Mouse (Mus musculus): Measurements from ENCODE around the gene Kcnq5.
"Not testable (repeated sequence)": the region's sequence is repeated elsewhere in the genome, so short reads cannot be mapped to it uniquely, and the experiment has no call there.

Kcnq5 gene

DNA sequence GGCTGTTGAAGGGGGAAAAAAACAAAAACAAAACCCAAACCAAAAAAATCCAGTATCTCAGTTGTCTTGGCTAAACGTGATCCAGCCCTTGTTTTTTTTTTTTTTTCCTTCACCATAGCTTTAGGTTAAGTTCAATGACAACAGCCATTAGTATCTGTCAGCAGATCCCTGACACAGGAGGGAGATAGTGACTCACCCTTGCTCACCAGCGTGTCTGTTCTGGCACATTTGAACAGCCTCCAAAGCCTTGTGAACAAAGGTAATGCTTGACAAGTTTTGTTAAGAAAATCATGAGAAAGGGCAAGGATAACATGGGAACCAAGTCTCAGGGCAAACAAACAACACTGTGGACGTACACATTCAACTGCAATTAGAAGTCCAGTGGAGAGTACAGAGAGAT lies 123.2 kb downstream of the Kcnq5 start:
- no peak for DNase-seq (ENCODE audit: low read depth, low spot score)

DNA sequence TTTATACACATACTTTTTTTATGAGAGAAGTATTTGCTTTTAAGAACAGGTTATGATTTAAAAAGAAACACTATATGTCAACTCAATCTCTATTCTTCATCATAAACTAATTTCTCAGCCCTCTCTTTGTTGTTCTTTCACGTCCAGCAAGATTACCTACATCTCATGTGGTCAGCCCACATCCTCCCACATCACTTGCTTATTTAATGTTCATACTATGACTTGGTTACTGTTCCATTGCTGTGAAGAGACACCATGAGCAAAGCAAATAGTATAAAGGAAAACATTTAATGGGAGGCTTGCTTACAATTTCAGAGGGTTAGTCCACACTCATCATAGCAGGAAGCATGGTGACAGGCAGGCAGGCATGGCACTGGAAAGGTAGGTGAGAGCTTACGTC lies 124.4 kb downstream of the Kcnq5 start:
- no peak for DNase-seq (ENCODE audit: low read depth, low spot score)

DNA sequence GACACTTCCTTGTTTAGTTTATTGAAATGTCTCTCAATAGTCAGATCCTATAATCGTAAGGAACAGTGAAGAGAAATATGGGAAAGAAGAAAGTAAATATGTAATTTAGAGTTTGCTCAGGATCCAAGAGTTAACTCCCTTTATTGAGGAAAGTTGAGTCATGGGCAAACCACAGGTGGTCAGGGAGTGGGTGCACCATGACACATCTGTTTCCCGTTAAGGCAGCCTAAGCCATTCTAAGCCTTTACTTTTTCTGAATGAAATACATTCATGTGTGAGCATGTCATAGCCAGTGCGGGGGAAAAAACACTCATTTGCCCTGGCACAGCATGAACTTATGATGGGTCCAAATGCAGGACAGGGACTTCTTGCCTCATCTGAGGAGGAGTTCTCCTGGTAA lies 125.4 kb downstream of the Kcnq5 start:
- DNase-seq (ENCODE audit: low read depth, low spot score), result peak; percentile 37

DNA sequence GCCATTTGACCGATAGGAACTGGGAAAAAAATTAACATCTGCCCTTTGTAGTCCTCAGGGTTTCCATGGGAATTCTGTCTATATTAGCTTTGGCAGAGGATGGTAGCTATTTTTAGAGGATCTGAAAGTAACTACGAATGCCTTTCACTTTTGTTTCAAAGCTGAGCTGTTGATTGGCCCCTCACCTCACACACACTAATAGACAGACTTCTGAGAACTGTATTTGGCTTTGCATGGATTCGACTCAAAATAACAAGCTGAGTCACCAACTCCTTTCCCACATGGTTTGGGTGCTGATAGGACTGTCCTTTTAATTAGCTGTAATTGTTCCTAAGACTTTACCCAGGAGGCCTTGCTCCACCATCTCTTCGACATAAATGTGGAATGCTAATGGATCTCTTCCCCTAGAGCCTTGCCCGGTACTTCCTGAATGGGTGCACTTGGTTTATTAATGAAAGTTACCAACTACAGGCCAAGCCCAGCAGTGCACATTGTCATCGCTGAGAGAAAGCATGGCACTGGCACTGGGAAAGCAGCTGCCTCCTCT lies 131.8 kb downstream of the Kcnq5 start:
- no peak for DNase-seq (ENCODE audit: low read depth, low spot score)

DNA sequence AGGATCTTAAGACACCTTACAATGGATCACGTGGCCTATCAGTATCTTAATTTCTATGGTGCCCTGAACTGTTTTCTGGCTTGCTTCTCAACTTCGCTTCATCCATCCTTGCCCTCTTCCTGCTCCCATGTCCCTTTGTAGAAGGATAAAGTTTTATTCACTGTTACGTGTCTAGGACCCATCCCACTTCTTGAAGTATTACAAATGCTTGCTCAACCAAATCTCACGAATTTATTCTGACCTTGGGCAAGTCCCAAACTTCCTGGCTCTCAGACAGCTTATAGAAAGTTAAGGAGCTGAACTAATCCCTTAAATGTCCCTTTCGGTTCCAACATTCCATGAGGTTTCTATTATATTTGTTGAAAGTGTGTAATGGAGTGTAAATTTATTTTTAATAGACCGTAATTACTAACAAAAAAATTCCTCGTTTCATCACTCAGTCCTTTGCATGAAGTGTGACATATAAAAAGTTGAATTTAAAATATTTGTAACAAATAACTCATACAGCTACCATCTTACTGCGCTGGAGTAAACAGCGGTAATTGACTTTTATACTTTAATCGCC lies 141.6 kb downstream of the Kcnq5 start:
- no peak for DNase-seq (ENCODE audit: low read depth, low spot score)

DNA sequence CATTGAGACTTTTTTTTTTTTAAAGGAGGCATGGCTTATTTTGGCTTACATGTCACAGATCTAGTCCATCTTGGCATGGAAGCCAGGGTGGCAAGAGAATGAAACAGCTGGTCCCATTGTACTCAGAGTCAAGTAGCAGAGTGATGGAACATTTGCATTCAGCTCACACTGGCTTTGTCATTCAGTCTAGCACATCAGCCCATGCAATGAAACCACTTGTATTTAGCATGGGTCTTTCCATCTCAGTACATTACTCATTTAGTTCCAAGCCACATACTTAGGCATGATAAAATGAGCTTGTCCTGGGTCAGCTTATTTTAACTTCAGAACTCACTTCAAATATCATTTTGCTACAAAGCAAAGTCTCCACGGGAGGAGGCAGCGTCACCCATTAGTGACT lies 156.7 kb downstream of the Kcnq5 start:
- peak; percentile 23 for DNase-seq (ENCODE audit: low read depth, low spot score)

DNA sequence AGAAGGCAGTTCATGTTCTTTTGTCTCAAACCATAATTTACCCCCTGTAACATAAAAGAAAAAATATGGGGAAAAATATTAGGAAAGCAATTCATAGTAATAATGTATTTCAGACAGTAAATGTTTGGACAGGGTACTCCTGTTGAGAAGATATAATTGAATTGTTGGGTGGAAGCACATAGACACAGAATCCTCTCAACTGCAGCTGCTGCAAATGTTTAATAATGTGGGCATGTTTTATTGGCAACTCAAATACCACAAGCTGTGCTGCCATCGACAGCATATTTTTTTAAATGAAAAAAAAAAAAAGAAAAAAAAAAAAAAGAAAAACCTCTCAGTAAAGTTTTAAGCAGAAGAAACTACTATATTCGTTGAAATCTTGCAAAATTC lies 157.3 kb downstream of the Kcnq5 start:
- DNase-seq (ENCODE audit: low read depth, low spot score), result no peak

DNA sequence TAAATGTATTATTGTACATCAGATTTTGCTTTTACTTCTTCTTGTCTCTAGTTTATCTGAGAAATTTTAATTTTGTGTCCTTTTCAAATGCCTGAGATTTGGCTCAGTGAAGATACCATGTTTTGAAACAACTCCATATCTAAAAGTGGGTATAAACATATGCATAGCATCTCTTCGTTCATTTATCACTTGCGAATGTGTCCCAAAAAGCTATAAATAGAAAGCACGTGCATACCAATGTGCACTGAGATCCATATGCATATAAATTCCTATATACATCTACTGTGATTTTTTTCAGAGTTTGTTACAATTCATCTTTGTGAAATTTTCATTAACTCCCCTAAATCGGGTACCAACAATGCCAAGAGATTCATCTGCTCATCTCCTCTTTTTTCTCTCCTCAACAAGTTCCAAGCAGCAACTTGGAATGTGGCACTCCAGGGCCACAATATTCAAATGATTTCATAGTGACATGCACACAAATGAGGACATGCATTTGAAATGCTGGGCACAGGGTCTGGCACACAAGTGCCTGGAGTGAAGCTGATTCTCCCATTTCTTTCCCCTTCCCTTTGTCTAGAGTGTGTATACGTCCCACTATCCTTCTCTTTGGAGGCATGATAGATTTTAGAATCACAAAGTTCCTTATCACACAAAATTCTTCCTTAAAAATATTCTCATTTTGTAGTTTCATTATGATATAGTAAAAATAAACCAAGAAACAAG lies 157.8 kb downstream of the Kcnq5 start:
- DNase-seq (ENCODE audit: low read depth, low spot score), result no peak

DNA sequence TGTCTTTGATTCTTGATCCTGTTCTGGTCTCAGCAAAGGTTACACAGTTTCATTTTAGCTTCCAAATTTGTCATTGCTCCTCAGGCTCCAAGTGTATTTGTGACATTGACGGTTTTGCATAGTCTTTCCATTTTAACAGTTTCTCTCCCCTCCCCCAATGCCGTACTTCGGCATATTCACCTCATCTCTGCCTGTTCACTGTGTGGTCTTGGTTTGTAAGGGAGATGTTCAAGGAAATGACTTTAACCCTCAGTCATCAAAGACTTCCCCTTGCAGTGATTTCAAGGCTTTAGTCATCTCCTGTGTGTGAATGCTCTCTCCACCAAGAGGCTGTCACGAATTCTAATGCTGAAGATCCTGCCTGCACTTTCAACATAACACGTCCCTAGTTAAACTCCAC lies 181.0 kb downstream of the Kcnq5 start:
- DNase-seq (ENCODE audit: low read depth, low spot score), result no peak

DNA sequence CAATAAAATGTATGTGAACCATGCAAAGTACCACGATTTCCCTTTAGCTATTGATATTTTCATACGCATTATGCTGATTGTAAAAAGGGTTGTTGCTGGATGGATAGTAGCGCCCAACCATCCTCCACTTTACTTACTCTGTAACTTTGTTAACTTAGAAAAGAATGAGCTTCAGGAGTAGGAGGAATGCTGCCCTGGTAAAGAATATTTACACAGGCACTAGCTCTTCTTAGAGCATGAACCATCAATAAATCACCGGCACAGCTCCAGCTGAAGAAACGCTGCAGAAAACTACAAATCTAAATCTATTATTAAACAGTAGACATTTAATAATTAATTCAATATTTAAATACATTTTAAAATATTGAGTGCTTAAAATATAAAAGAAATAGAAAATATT lies 184.2 kb downstream of the Kcnq5 start:
- DNase-seq (ENCODE audit: low read depth, low spot score), result peak; percentile 14

DNA sequence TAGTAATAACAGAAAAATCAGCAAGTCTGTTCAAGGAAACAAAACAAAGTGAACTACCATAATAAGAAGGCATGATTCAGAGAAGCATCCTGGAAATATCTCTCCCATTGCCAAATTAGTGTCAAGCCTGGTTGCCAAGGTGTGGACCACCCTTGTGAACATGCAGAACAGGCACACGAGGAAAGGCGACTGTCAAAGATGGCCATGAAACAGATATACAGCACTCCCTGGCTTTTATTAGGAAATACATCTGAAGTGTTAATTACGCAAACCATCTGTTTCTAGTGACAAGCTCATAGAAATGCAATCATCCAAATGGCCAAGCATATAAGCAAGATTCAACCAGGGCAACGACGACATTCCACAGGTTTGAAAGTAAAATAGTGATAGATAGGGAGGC lies 187.8 kb downstream of the Kcnq5 start:
- no peak for DNase-seq (ENCODE audit: low read depth, low spot score)

DNA sequence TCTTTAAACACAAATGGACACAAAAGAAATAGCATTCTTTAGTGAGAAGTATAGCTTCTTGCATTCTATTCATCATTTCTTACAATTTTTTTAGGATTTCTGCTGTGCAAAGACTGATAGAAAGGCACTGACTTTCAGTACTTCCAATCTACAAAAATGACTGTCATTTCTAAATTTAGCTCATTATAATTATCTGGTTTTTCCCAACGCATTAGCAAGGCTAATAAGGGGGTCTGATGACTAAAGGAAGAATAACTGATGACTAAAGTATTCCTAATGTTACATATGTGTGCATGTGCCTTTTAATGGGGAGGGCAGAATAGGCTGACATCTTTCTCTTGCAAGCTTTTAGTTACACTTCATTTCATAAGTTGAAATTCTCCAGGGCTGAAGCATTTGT lies 191.2 kb downstream of the Kcnq5 start:
- no peak for DNase-seq (ENCODE audit: low read depth, low spot score)

DNA sequence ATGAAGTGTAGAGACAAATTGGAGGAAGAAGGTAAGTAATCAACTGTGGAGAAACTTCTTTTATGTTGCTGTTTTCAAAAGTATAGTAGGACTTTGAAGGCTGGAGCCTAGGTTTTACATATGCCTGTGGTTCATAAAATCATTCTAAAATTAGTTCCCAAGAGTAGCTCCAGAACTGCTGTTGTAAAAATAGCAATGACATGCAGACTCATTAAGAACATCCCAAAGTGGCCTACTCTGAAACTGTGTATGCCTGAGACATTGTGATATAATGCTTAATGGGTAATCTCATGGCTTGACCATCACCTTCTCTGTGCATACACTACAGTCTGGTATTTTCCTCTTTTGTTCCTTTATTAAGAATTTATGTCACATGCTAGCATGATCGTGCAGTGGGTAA lies 212.4 kb downstream of the Kcnq5 start:
- no peak for DNase-seq (ENCODE audit: low read depth, low spot score)

DNA sequence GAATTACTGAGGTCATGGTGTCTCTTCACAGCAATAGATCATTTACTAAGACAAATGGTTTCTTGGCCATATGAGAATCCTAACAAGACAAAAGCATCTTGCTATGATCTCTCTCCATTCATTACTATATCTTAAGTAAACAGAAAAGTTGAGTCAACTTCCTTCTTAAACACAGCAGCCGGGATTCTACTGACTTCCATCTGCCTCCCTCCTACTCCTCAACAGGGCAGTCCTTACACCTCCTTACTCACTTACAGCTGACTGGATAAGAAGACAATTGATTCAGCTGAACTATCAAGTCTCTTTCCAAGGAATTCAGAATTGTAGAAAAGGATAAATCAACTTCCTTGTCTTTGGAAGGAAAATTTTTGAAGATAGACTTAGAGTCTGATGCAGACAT lies 232.6 kb downstream of the Kcnq5 start:
- DNase-seq (ENCODE audit: low read depth, low spot score), result no peak

DNA sequence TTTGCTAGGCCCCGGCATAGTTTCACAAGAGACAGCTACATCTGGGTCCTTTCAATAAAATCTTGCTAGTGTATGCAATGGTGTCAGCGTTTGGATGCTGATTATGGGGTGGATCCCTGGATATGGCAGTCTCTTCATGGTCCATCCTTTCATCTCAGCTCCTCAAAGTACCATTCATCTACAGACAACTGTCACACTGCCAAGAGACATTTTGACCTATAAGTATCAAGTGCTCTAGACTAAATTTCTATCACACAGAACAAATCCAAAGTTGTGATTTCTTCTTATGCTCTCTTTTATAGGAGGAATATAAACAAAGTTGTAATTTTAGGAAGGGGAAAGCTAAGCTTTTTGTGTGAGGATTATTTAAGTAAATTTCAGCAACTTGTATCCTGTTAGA lies 238.5 kb downstream of the Kcnq5 start:
- not testable (repeated sequence) for DNase-seq (ENCODE audit: low read depth, low spot score)

DNA sequence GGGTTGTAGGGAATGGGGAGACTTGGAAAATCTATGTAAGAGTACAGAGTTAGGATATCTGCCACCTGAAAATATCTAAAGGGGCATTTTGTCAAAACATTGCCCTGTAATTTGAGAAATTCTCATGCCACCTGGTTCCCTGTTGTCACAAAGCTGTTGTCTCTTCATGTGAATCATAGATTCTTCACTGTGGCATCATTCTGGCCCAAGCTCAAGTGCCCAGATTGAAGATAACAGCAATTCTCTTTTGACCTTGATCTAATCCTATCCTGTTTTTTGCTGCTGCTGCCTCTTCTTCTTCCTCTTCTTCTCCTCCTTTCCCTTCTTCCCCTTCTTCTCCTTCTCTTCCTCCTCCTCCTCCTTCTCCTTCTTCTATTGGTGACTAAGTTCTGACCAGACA lies 240.5 kb downstream of the Kcnq5 start:
- DNase-seq (ENCODE audit: low read depth, low spot score), result no peak

DNA sequence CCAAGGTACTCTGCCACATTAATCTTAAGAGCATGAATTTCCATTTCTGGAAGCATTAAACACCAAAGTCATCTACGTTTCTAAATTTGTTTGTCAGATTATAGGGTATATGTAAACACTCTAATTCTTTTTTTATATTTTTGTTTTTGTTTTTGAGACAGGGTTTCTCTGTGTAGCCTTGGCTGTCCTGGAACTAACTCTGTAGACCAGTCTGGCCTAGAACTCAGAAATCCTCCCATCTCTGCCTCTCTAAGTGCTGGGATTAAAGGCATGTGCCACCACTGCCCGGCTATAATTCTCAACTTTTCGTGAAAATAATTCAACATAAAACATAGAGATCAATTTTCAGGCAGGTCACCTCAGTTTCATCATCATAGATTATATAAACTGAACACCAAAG lies 246.9 kb downstream of the Kcnq5 start:
- DNase-seq (ENCODE audit: low read depth, low spot score), result peak; percentile 20

DNA sequence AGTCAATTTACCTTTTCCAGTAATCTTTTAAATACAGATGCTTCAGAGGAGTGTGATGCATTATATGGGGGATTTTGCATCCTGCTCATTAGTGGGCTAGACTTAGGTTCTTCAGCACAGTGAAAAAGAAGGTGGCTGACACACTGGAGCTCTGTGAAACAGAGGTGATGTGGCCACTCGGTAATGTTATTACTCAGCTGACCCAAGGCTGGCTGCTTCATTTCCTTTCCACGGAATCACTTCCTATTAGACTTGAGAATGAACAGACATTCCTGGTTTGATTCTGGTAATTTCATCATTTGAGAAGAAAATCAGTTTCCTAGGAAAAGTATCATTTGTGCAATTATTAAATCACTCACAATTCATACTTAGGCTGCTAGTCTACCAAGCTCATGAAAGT lies 249.0 kb downstream of the Kcnq5 start:
- DNase-seq (ENCODE audit: low read depth, low spot score), result no peak

DNA sequence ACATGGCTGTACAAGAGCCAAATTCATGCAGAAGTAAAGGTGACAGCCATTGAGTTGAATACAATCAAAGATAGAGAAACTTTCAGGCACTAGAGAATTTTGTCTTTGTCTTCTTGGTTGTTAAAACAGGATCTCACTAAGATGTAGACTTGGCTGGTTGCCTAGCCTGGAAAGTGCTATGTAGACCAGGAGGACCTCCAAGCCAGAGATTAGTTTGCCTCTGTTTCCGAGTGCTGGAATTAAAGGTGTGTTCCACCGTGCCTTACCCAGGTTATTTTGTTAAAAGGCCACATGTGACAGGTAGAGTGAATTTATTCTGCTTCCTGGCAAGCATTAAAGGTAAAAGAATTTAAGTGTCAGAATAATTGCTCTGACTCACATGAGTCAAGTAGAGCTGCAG lies 271.3 kb downstream of the Kcnq5 start:
- DNase-seq (ENCODE audit: low read depth, low spot score), result no peak

DNA sequence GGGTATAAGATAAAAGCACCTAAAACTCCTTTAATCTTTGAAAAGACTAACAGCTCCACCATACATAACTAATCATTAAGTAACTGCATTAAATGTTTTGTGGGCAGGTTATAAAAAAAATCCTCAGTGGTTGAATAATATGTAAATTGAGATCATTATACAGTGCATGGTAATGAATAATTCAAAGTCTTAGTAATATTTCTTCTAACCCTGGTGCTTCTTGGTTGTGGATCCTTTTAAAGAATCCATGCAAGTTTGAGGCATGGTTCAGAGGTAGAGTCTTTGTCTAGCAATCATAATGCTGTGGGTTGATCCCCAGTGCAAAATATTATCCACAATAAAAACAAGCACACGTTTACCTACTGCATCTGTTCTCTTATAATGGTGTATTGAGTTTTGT lies 272.8 kb downstream of the Kcnq5 start:
- no peak for DNase-seq (ENCODE audit: low read depth, low spot score)

DNA sequence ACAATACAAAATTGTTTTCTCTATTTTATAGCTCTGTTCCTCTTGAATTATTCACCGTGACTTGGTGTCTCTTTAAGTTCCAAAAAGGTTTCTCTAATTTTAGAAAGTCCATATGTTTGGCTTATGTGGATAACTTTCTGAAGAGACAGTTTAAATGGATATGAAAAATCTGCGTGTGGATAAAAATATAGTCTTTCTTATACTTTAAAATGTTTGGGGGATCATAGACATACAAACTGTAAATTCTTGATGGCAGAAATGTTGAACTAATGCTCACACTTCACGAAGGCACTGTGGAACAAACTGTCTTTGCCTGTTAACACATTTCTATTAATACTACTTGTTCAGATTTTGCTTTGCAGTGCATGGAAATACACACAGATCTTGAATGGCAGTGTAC lies 277.3 kb downstream of the Kcnq5 start:
- no peak for DNase-seq (ENCODE audit: low read depth, low spot score)

DNA sequence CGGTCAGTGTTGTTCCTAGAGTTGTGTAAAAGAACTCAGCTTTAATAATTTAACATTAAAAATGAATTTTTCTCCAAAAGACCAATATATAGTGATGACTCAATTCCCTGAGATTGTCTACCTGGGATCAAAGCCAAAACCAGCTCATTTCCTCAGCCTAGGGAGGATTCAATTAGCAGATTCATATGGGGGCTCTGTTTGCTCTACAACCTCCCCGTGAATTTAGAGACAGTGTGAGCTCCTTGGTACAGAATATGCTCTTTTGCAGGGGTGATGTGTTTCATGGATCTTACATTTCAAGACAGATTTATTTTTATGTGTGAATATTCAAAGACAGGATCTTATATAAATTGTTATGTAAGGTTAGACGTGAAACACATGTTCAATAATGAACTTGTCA lies 284.9 kb downstream of the Kcnq5 start:
- DNase-seq (ENCODE audit: low read depth, low spot score), result no peak

DNA sequence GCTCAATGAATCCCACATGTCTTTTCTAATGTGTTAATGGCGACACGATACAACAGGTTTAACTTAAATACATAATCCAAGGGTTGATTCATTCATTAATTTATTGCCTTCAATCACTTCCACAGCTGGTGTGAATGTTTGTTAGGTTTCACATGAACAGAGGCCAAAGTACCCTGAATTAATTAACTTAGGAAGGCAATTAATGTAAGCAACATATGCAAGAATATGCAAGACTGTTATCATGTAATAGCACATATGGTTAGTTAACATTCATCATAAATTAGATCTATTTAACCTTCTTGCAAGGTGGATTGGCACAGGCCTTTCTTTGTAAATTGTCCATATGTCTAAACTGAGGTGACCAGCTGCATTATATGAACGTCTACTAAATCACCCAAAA lies 300.9 kb downstream of the Kcnq5 start:
- no peak for DNase-seq (ENCODE audit: low read depth, low spot score)

DNA sequence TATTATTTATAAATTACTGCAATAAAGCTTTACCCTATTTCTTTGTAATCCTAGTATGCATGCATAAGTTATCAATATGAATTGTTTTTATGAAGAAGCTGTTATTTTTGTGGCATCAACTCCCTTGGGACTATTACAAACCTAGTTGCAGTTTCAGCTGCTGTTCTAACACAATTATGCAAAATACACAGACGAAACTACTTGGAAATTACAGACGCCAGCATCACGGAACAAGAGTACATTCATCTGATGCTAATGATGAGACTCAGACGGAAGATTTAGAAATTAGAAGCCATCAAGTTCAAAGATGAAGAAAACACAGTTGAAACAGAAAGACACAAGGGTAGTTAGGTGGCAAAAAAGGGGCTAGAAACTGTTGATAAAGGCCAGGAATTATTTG lies 310.9 kb downstream of the Kcnq5 start:
- no peak for DNase-seq (ENCODE audit: low read depth, low spot score)
